Mouse (Mus musculus) stomach, postnatal 0 days (tissue): ENCODE results near the gene Rarres2.
A peak's percentile ranks its signal among the peaks of the same experiment; 100 is the strongest.

Experiments
- CTCF ChIP-seq: IDR thresholded peaks from 2 replicates; pipeline ENCODE4 v1.5.1; 2016; ENCODE audit warnings: antibody characterized with exemption, low read depth, mild to moderate bottlenecking, moderate library complexity
- EP300 ChIP-seq: optimal IDR thresholded peaks from 2 replicates; pipeline ENCODE3; 2016; ENCODE audit warnings: antibody characterized with exemption

- TF ChIP-seq CTCF (peak; percentile 88), EP300 (no peak)
Measured at GRCm38 (mm10) chr6:48582037-48582436, 9.4 kb upstream of the Rarres2 start.
